Mouse (Mus musculus) bone marrow macrophage, adult 2 months (primary cell): ENCODE measurements around the gene Gnat1.

Experiments
- CTCF ChIP-seq: IDR thresholded peaks from 2 replicates; pipeline ENCODE4 v1.5.1; 2012; ENCODE audit warnings: low read depth, mild to moderate bottlenecking, low read length, moderate library complexity
- POLR2A ChIP-seq: IDR thresholded peaks from 2 replicates; pipeline ENCODE4 v1.6.1; 2012; ENCODE audit warnings: mild to moderate bottlenecking, low read depth, low read length, borderline replicate concordance

GRCm38 (mm10) chr9:107653474-107653873 is 26.0 kb downstream of the Gnat1 start:
- TF ChIP-seq CTCF: no peak
- TF ChIP-seq POLR2A: no peak
